Mouse (Mus musculus): ENCODE results near the gene Ubfd1. TPM values are rescaled to one million over a fixed set of nuclear protein-coding genes. Genes with fewer than 3 reads are reported as not detected.
A peak's percentile ranks its signal among the peaks of the same experiment; 100 is the strongest.

Gene Ubfd1
- polyA plus RNA-seq, 1 experiment from 2014 or later, result 109 TPM

DNA sequence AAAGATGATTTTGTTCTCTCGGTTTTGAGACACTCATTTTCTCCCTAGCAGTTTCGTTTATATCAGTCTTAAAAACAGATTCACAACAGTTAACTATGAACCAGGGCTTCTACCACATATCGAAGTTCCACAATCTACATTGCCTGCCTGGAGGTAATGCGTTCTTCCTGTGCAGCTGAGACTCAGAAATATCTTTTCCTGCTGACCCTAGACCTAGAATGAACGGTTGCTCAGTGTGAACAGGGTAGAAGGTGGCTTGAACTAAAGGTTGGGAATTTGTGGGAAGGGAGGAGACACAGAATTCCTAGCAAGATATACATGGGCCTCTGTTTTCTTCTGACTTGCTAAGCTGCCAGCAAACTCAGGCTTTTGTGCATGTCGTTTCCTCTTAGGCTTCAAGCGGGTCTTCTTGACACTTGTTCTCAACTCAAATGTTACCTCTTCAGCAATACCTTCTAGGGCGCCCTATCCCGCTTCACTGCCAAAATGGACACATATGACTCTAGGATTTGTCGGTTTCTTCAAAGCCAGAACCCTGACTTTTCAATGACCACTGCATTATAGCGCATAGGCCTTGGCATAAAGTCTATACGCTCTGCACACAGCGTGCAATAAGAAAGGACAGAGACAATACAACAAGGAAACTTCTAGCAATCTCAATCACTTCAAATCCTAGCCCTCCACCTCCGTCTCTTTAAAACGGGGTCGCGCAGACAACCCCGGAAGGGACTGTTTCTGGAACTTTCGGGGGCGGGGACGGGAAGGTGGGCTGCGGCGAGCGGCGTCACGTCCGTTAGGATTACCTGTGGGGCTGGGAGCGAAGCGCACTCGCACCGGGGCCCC, 652 bp upstream of the Ubfd1 start:
- ATAC-seq (ENCODE audit: insufficient number of reproducible peaks, low FRiP score, low TSS enrichment, low read depth), result peak; percentile 45
- Histone ChIP-seq H3K4me3 (ENCODE audit: low read depth, low read length) (peak overlapping the region; percentile 99), H3K9me3 (ENCODE audit: control insufficient read depth, low read length) (no peaks in the 10 kb centered on the region), H3K4me2 (ENCODE audit: low read depth, severe bottlenecking) (peak overlapping the region; percentile 67), H3K9ac (ENCODE audit: low read length) (peak overlapping the region; percentile 97), H3K27ac (replicated peaks; ENCODE audit: low read depth, low read length) (peak overlapping the region; percentile 89), H3K27me3 (ENCODE audit: control insufficient read depth, insufficient read depth, low read length) (no peaks in the 10 kb centered on the region), H3K4me1 (ENCODE audit: control insufficient read depth, insufficient read depth, low read length) (peaks cover 5% of the 10 kb centered on the region), H3K36me3 (ENCODE audit: control insufficient read depth, insufficient read depth, low read length) (peaks cover 9% of the 10 kb centered on the region)
- DNase-seq (ENCODE audit: low spot score), result no peak
- 22% methylated on average over 31 of the region's 31 CpGs for WGBS

DNA sequence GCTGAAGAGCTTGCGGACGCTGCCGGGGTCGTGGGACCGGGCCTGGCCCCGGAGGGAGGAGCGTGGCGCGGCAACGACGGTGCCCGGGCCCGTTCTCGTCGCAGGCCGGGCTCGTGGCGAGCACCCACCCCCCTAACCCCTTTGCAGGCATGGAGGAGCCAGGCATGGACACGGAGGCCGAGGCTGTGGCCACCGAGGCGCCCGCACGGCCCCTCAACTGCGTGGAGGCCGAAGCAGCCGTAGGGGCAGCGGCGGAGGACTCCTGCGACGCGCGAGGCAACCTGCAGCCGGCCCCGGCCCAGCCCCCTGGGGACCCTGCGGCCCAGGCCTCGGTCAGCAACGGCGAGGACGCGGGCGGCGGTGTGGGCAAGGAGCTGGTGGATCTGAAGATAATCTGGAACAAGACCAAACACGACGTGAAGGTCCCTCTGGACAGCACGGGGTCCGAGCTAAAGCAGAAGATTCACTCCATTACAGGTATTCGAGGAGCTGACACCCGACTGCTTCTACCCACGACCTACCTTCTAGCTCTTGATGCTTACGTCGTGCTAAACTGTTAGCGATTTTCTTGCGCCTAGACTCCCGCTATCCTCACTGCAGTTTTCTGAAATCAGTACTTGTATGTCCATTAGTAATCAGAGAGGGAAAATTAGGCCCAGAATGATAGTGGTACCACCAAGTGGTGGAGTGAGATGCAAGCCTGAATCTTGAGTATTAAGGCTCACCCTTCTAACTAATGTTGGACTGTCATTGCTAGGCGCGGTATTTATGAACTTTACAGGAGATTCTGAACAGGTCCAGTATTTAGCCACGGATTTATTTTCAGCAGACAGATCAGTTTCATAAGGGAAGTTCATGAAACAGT, 774 bp downstream of the Ubfd1 start:
- no peaks in the 10 kb centered on the region for H3K9me3 ChIP-seq (ENCODE audit: control insufficient read depth, low read length)
- no peaks in the 10 kb centered on the region for H3K27me3 ChIP-seq (ENCODE audit: control insufficient read depth, insufficient read depth, low read length)
- H3K9ac ChIP-seq (ENCODE audit: low read length), result peak overlapping the region; percentile 97
- no peak for DNase-seq (ENCODE audit: low spot score)
- peak overlapping the region; percentile 57 for H3K4me2 ChIP-seq (ENCODE audit: low read depth, severe bottlenecking)
- H3K27ac ChIP-seq (replicated peaks; ENCODE audit: low read depth, low read length), result peak overlapping the region; percentile 89
- peak; percentile 36 for ATAC-seq (ENCODE audit: insufficient number of reproducible peaks, low FRiP score, low TSS enrichment, low read depth)
- peaks cover 5% of the 10 kb centered on the region for H3K4me1 ChIP-seq (ENCODE audit: control insufficient read depth, insufficient read depth, low read length)
- H3K4me3 ChIP-seq (ENCODE audit: low read depth, low read length), result peak overlapping the region; percentile 99
- peaks cover 17% of the 10 kb centered on the region for H3K36me3 ChIP-seq (ENCODE audit: control insufficient read depth, insufficient read depth, low read length)
- WGBS, result 1% methylated on average over 52 of the region's 58 CpGs

DNA sequence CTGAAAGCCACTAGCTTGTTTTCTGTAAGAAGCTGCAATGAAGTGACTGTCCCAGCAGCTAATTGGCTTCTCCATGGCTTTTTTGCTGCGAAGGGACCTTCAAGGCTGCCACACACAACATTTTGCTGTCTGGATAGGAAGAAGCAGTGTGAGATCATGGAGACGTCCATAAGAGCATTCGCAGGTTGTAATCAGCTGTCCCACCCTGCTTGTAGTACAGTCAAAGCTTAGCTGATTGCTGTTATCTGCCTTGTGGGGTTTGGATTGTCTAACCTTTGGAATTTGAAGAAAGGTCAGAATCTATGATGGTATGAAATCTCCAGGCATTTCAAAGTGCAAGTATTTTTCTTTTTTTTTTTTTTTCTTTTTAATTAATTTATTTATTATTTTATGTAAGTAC, 7.4 kb downstream of the Ubfd1 start:
- WGBS, result 87% methylated on average over 3 of the region's 3 CpGs
- H3K36me3 ChIP-seq (ENCODE audit: control insufficient read depth, insufficient read depth, low read length), result peaks cover 37% of the 10 kb centered on the region
- H3K9me3 ChIP-seq (ENCODE audit: control insufficient read depth, low read length), result no peaks in the 10 kb centered on the region
- no peak overlapping the region for H3K4me3 ChIP-seq (ENCODE audit: low read depth, low read length)
- no peak for ATAC-seq (ENCODE audit: insufficient number of reproducible peaks, low FRiP score, low TSS enrichment, low read depth)
- no peaks in the 10 kb centered on the region for H3K27me3 ChIP-seq (ENCODE audit: control insufficient read depth, insufficient read depth, low read length)
- no peak overlapping the region for H3K4me2 ChIP-seq (ENCODE audit: low read depth, severe bottlenecking)
- DNase-seq (ENCODE audit: low spot score), result no peak
- no peak overlapping the region for H3K9ac ChIP-seq (ENCODE audit: low read length)
- no peaks in the 10 kb centered on the region for H3K4me1 ChIP-seq (ENCODE audit: control insufficient read depth, insufficient read depth, low read length)
- H3K27ac ChIP-seq (replicated peaks; ENCODE audit: low read depth, low read length), result no peak overlapping the region

DNA sequence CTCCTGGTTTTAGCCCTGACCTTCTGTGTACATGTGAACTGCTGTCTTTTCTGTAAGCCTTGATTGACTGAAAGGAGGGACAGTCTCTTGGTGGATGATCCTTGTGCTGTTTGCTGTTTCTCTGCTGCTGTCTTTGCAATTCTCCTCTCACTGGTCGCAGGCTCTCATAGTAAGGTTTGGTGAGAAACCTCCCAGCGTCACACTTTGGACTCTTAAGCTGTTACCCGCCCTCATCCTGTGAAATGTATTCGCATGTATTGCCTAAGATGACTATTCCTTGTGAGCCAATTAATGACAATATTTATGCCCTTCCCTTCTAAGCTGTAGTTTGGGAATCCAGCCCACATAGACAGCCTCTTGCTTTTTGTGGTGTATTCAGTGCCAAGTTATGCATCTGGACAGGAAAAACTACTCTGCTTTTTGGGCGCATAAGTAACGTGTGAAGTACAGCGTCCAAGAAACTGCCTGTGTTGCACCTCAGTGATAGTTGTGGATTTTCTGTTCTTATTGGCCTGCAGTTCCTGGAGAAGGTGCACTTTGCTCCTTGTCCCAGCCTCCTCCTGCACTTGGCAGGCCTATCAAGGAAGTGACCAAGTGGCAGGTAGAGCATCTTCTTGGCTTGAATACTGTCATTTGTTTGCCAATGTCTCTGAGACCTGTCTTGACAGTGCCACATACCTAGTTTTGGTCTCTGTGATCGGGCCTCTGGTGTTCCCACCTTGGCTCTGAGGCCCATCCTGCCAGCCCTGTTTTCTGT, 13.0 kb downstream of the Ubfd1 start:
- no peak for ATAC-seq (ENCODE audit: insufficient number of reproducible peaks, low FRiP score, low TSS enrichment, low read depth)
- WGBS, result 94% methylated on average over 8 of the region's 8 CpGs
- Histone ChIP-seq H3K27me3 (ENCODE audit: control insufficient read depth, insufficient read depth, low read length) (no peaks in the 10 kb centered on the region), H3K36me3 (ENCODE audit: control insufficient read depth, insufficient read depth, low read length) (peaks cover 22% of the 10 kb centered on the region), H3K4me2 (ENCODE audit: low read depth, severe bottlenecking) (no peak overlapping the region), H3K9me3 (ENCODE audit: control insufficient read depth, low read length) (no peaks in the 10 kb centered on the region; the same call in 1 of the 2 replicates), H3K9ac (ENCODE audit: low read length) (no peak overlapping the region), H3K4me3 (ENCODE audit: low read depth, low read length) (no peak overlapping the region), H3K4me1 (ENCODE audit: control insufficient read depth, insufficient read depth, low read length) (no peaks in the 10 kb centered on the region), H3K27ac (replicated peaks; ENCODE audit: low read depth, low read length) (no peak overlapping the region)
- no peak for DNase-seq (ENCODE audit: low spot score)

DNA sequence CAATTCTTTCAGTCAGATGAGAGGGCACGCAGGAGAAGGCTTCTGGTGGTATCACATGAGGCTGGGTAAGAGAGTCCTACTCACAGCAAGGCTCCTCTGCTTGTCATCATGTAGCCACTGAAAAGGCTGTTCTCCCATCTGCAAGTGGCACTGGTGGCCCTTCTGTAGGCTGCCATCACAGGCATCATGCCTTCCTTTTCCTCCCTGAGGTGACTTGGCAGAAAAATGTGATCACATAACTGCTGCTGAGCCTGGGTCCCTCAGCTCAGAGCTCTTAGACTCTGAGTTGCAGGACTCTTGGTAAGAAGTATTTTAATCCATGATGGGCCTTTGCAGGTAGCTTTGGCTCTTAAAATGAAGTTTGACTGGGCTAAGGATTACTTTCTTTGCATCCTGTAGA, 14.1 kb downstream of the Ubfd1 start:
- no peak for DNase-seq (ENCODE audit: low spot score)

DNA sequence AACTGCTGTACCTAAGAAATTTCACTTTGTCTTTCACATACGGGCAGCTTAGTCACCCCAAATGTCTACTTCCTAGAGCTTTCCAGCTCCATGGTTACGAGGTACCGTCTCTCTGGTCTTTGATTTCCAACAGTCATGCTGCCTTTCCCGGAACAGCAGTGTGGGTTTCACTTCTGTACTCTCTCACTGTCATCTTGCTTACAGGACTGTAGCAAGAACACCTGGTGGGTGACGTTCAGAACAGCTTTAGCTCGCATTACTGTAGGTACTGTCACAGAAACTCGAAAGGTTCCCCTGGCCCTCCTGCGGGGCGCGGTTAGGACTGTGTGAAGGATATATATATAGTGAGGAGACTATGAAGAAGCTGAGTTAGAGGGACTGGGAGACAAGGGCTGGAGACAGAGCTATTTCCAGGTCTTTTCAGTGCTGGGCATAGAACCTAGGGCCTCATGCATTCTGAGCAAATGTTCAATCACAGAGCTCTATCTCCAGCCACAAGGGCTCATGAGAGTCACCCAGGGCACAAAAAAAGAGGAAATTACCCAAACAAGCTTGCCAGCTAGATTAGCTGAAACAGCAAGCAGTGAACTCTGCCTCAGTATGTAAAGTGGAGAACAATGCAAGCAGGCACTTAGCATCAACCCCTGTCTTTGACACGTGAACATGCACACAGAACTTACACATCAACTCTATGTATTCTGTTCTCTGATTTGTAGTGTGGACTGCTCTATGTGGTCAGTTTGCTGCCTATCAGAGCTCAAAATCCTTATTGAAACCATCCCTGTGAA, 20.4 kb downstream of the Ubfd1 start:
- H3K4me1 ChIP-seq (ENCODE audit: control insufficient read depth, insufficient read depth, low read length), result no peaks in the 10 kb centered on the region
- 92% methylated on average over 11 of the region's 11 CpGs for WGBS
- H3K27ac ChIP-seq (replicated peaks; ENCODE audit: low read depth, low read length), result no peak overlapping the region
- no peak overlapping the region for H3K9ac ChIP-seq (ENCODE audit: low read length)
- H3K36me3 ChIP-seq (ENCODE audit: control insufficient read depth, insufficient read depth, low read length), result peaks cover 16% of the 10 kb centered on the region
- no peaks in the 10 kb centered on the region for H3K9me3 ChIP-seq (ENCODE audit: control insufficient read depth, low read length)
- no peak overlapping the region for H3K4me2 ChIP-seq (ENCODE audit: low read depth, severe bottlenecking)
- ATAC-seq (ENCODE audit: insufficient number of reproducible peaks, low FRiP score, low TSS enrichment, low read depth) (no peak), DNase-seq (ENCODE audit: low spot score) (no peak)
- H3K4me3 ChIP-seq (ENCODE audit: low read depth, low read length), result no peak overlapping the region
- no peaks in the 10 kb centered on the region for H3K27me3 ChIP-seq (ENCODE audit: control insufficient read depth, insufficient read depth, low read length)

More for the DNA sequence above, 14.1 kb downstream of the Ubfd1 start:
- 89% methylated on average over 1 of the region's 1 CpGs for WGBS
- ATAC-seq (ENCODE audit: insufficient number of reproducible peaks, low FRiP score, low TSS enrichment, low read depth), result no peak
- H3K9ac ChIP-seq (ENCODE audit: low read length), result no peak overlapping the region
- H3K4me3 ChIP-seq (ENCODE audit: low read depth, low read length), result no peak overlapping the region
- peaks cover 17% of the 10 kb centered on the region for H3K36me3 ChIP-seq (ENCODE audit: control insufficient read depth, insufficient read depth, low read length)
- no peaks in the 10 kb centered on the region; the same call in 1 of the 2 replicates for H3K9me3 ChIP-seq (ENCODE audit: control insufficient read depth, low read length)
- no peaks in the 10 kb centered on the region for H3K27me3 ChIP-seq (ENCODE audit: control insufficient read depth, insufficient read depth, low read length)
- no peak overlapping the region for H3K4me2 ChIP-seq (ENCODE audit: low read depth, severe bottlenecking)
- H3K27ac ChIP-seq (replicated peaks; ENCODE audit: low read depth, low read length), result no peak overlapping the region
- H3K4me1 ChIP-seq (ENCODE audit: control insufficient read depth, insufficient read depth, low read length), result no peaks in the 10 kb centered on the region

DNA sequence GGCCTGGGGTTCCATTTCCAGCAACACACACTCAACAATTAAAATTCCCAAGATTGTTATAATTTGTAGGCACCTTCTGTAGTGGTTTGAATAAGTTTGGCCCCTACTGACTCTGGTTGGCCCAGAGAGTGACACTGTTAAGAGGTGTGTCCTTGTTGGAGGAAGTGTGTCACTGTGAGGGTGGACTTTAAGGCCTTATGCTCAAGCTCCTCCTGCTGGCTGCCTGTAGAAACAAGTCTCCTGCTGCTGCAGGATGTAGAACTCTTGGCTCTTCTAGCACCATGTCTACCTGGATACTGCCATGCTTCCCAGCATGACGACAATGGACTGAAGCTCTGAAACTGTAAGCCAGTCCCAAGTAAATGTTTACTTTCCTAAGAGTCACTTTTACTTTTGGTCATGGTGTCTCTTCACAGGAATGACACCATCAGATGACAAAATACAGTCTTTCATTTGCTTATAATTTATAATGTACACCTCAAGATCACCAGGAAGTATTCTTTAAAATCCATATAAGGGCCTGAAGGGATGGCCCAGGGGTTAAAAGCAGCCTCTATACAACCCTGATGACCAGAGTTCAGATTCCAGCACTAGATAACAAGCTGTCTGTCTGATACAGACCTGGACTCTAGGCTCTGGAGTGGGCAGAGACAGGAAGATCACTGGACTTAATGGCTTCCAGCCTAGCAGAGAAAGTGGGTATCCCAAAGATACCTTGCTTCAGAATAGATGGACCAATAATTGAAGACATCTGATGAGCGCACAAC, 27.8 kb downstream of the Ubfd1 start:
- WGBS, result 96% methylated on average over 2 of the region's 2 CpGs
- ATAC-seq (ENCODE audit: insufficient number of reproducible peaks, low FRiP score, low TSS enrichment, low read depth), result no peak
- H3K36me3 ChIP-seq (ENCODE audit: control insufficient read depth, insufficient read depth, low read length), result peaks cover 26% of the 10 kb centered on the region
- no peak overlapping the region for H3K4me3 ChIP-seq (ENCODE audit: low read depth, low read length)
- H3K27ac ChIP-seq (replicated peaks; ENCODE audit: low read depth, low read length), result no peak overlapping the region
- DNase-seq (ENCODE audit: low spot score), result no peak
- H3K4me2 ChIP-seq (ENCODE audit: low read depth, severe bottlenecking), result no peak overlapping the region
- H3K4me1 ChIP-seq (ENCODE audit: control insufficient read depth, insufficient read depth, low read length), result no peaks in the 10 kb centered on the region
- no peak overlapping the region for H3K9ac ChIP-seq (ENCODE audit: low read length)
- no peaks in the 10 kb centered on the region for H3K27me3 ChIP-seq (ENCODE audit: control insufficient read depth, insufficient read depth, low read length)
- H3K9me3 ChIP-seq (ENCODE audit: control insufficient read depth, low read length), result no peaks in the 10 kb centered on the region

All from limb, embryonic 11.5 days (tissue).